Mouse (Mus musculus): ENCODE data around the gene Tent5c. TPM values are rescaled to one million over a fixed set of nuclear protein-coding genes. Genes with fewer than 3 reads are reported as not detected.

The Tent5c gene
- polyA plus RNA-seq, 1 experiment: 0.13 TPM

DNA sequence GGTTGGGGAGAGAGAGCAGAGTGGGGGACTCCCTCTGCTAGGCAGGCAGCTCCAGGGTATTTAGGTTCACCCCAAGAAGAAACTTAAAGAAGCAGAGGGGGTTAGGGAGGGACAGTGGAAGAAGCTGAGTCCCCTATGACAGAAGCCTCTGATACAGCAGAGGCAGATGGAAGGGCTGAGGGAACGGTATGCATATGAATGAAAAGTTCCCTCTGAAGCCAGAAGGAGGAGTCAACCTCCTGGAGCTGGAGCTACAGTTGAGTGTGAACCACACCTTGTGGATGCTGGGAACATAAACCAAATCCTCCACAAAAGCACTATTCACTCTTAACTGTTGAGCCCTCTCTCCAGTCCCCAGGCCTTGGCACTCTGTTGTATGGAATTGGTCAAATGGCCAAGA, 32.5 kb upstream of the Tent5c start:
- H3ac ChIP-seq (ENCODE audit: control insufficient read depth, insufficient read length): no peak overlapping the region
- no peaks in the 10 kb centered on the region for H3K27me3 ChIP-seq (ENCODE audit: control insufficient read depth, insufficient read depth, insufficient read length)
- TF ChIP-seq MYOG (IDR thresholded peaks at IDR 0.05; ENCODE audit: control insufficient read depth in 1 of 3, insufficient read depth in 1 of 3, insufficient read length in 2 of 3, low read depth in 2 of 3) (no peak), REST (IDR thresholded peaks at IDR 0.05; ENCODE audit: insufficient read depth, insufficient read length) (no peak), E2F4 (IDR thresholded peaks at IDR 0.05; ENCODE audit: insufficient read depth) (no peak), TCF3 (IDR thresholded peaks at IDR 0.05; ENCODE audit: insufficient read length, low read depth) (no peak), POLR2AphosphoS2 (IDR thresholded peaks at IDR 0.05; ENCODE audit: insufficient read length, low read depth) (no peak), TCF12 (IDR thresholded peaks at IDR 0.05; ENCODE audit: insufficient read depth, poor library complexity, severe bottlenecking) (no peak), SRF (IDR thresholded peaks at IDR 0.05; ENCODE audit: control insufficient read depth, insufficient read length, low read depth) (no peak), POLR2A (IDR thresholded peaks at IDR 0.05; ENCODE audit: insufficient read length, low read depth) (no peak), CEBPB (IDR thresholded peaks at IDR 0.05; ENCODE audit: insufficient read depth, poor library complexity, severe bottlenecking) (no peak), MYOD1 (IDR thresholded peaks at IDR 0.05; ENCODE audit: control insufficient read depth in 1 of 3, insufficient read length in 2 of 3, low read depth in 2 of 3) (no peak), USF1 (IDR thresholded peaks at IDR 0.05; ENCODE audit: low read depth) (no peak)
- H3K4me3 ChIP-seq: no peak overlapping the region
- no peaks in the 10 kb centered on the region for H3K36me3 ChIP-seq (ENCODE audit: control insufficient read depth, insufficient read depth)
- no peak overlapping the region for H3K4me2 ChIP-seq (ENCODE audit: low read depth)
- H3K79me2 ChIP-seq (ENCODE audit: control insufficient read depth, insufficient read depth): no peaks in the 10 kb centered on the region

DNA sequence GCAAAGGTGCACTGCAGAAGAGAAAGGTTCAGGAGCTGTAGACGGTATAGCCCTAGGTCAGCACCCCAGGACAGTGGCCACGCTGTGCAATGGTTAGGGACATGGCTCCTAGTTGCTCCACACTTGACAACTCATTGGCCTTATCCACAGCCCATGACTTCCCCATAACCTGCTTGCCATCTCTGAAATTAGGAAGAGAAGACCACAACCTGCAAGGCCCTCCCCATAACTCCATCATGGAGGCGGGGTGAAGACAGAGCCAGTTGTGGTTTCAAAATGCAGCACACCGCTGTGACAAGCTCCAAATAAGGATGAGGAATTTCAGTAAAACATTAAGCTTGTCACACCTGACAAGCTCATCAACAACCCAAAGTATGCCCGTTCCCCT, 26.6 kb upstream of the Tent5c start:
- Histone ChIP-seq H3K27me3 (ENCODE audit: control insufficient read depth, insufficient read depth, insufficient read length) (no peaks in the 10 kb centered on the region), H3K4me3 (no peak overlapping the region), H3ac (ENCODE audit: control insufficient read depth, insufficient read length) (no peak overlapping the region), H3K4me2 (ENCODE audit: low read depth) (no peak overlapping the region), H3K36me3 (ENCODE audit: control insufficient read depth, insufficient read depth) (no peaks in the 10 kb centered on the region), H3K79me2 (ENCODE audit: control insufficient read depth, insufficient read depth) (no peaks in the 10 kb centered on the region)
- TF ChIP-seq USF1 (IDR thresholded peaks at IDR 0.05; ENCODE audit: low read depth) (no peak), REST (IDR thresholded peaks at IDR 0.05; ENCODE audit: insufficient read depth, insufficient read length) (no peak)

DNA sequence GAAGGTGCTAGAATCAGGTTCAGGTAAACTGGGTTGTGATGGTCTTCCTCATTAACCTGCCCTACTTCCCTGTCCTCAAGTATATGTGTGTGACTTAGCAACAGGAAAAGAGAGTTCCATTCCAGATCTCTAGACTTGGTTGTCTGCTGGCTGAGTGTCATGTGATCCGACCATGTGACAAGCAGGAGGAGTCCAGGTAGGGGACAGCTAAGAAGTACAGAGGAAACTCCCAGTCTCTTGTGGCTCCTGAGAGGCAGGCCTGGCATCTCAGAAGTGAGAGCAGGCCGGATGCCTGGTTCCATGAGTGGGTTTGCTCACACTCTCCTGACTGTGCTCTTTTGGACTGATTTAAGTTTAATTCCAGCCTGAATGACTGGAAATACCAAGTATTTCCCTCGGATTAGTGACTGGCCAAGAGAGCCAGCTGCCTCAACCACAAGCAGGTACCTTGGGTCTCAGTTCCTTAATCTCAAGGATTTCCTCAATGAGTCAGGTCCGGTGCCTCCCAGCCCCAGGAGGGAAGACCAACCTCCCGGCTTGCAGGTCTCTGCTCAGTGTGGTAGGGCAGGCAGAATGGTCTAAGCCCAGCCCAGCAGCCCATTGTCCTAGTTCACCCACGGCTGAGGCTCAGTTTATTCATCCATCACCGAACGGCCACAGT, 26.1 kb upstream of the Tent5c start:
- H3K27me3 ChIP-seq (ENCODE audit: control insufficient read depth, insufficient read depth, insufficient read length): no peaks in the 10 kb centered on the region
- no peaks in the 10 kb centered on the region for H3K36me3 ChIP-seq (ENCODE audit: control insufficient read depth, insufficient read depth)
- TF ChIP-seq MAX (IDR thresholded peaks at IDR 0.05; ENCODE audit: low read depth) (no peak), TCF12 (IDR thresholded peaks at IDR 0.05; ENCODE audit: insufficient read depth, poor library complexity, severe bottlenecking) (no peak), POLR2A (IDR thresholded peaks at IDR 0.05; ENCODE audit: insufficient read length, low read depth) (no peak), SRF (IDR thresholded peaks at IDR 0.05; ENCODE audit: control insufficient read depth, insufficient read length, low read depth) (no peak), TCF3 (IDR thresholded peaks at IDR 0.05; ENCODE audit: insufficient read length, low read depth) (no peak), REST (IDR thresholded peaks at IDR 0.05; ENCODE audit: insufficient read depth, insufficient read length) (no peak), MYOG (IDR thresholded peaks at IDR 0.05; ENCODE audit: control insufficient read depth in 1 of 3, insufficient read depth in 1 of 3, insufficient read length in 2 of 3, low read depth in 2 of 3) (no peak), MYOD1 (IDR thresholded peaks at IDR 0.05; ENCODE audit: control insufficient read depth in 1 of 3, insufficient read length in 2 of 3, low read depth in 2 of 3) (no peak), E2F4 (IDR thresholded peaks at IDR 0.05; ENCODE audit: insufficient read depth) (no peak), POLR2AphosphoS2 (IDR thresholded peaks at IDR 0.05; ENCODE audit: insufficient read length, low read depth) (no peak), CEBPB (IDR thresholded peaks at IDR 0.05; ENCODE audit: insufficient read depth, poor library complexity, severe bottlenecking) (no peak), USF1 (IDR thresholded peaks at IDR 0.05; ENCODE audit: low read depth) (no peak)
- no peak overlapping the region for H3K4me3 ChIP-seq
- no peak overlapping the region for H3ac ChIP-seq (ENCODE audit: control insufficient read depth, insufficient read length)
- no peaks in the 10 kb centered on the region for H3K79me2 ChIP-seq (ENCODE audit: control insufficient read depth, insufficient read depth)
- no peak overlapping the region for H3K4me2 ChIP-seq (ENCODE audit: low read depth)

DNA sequence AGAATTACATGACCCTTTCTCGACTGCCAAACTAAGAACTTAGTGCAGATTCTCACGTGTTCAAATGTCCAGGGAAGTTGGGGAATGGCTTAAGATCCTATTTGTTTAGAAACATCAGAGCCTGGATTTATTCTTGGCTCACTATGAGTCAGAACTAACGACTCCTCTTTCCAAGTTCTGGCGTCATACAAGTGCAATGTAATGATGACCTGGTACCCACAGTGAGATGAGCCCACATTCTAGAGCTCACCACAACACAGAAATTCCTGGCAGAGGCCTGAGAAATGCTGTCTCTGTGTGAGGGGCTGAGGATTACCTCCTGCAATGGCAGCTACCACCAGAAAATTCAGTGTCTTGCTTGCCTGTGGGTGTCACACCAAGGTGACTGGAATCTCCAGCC, 18.1 kb upstream of the Tent5c start:
- H3K4me3 ChIP-seq: no peak overlapping the region
- TF ChIP-seq E2F4 (IDR thresholded peaks at IDR 0.05; ENCODE audit: insufficient read depth): no peak
- TF ChIP-seq CEBPB (IDR thresholded peaks at IDR 0.05; ENCODE audit: insufficient read depth, poor library complexity, severe bottlenecking): peak; percentile 61
- TF ChIP-seq POLR2AphosphoS2 (IDR thresholded peaks at IDR 0.05; ENCODE audit: insufficient read length, low read depth): no peak
- TF ChIP-seq POLR2A (IDR thresholded peaks at IDR 0.05; ENCODE audit: insufficient read length, low read depth): no peak
- no peak for TF ChIP-seq MAX (IDR thresholded peaks at IDR 0.05; ENCODE audit: low read depth)
- no peak for TF ChIP-seq REST (IDR thresholded peaks at IDR 0.05; ENCODE audit: insufficient read depth, insufficient read length)
- TF ChIP-seq USF1 (IDR thresholded peaks at IDR 0.05; ENCODE audit: low read depth): no peak
- H3K4me2 ChIP-seq (ENCODE audit: low read depth): no peak overlapping the region

DNA sequence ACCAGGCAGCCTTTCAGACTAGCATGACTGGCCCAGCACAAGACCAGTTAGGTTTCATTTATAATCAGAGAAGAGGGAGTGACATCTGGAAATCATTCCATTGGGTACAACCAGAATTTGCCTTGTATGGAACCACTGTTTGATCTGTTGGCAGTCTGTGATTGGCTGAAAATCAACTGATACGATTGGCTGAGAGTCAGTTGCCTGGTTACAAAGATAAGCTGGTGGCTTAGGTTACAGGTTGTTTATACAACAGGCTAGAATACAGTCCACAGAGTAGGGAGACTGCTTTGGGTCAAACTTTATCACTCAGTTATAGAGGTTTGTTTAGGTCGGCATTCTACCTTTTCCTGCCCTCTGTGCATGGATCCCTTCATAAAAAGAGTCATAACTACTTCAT, 17.6 kb upstream of the Tent5c start:
- no peak overlapping the region for H3K4me3 ChIP-seq
- H3K4me2 ChIP-seq (ENCODE audit: low read depth): peak overlapping the region; percentile 0
- H3K36me3 ChIP-seq (ENCODE audit: control insufficient read depth, insufficient read depth): no peaks in the 10 kb centered on the region
- H3K27me3 ChIP-seq (ENCODE audit: control insufficient read depth, insufficient read depth, insufficient read length): no peaks in the 10 kb centered on the region
- TF ChIP-seq POLR2A (IDR thresholded peaks at IDR 0.05; ENCODE audit: insufficient read length, low read depth) (no peak), MYOG (IDR thresholded peaks at IDR 0.05; ENCODE audit: control insufficient read depth in 1 of 3, insufficient read depth in 1 of 3, insufficient read length in 2 of 3, low read depth in 2 of 3) (no peak), SRF (IDR thresholded peaks at IDR 0.05; ENCODE audit: control insufficient read depth, insufficient read length, low read depth) (no peak), E2F4 (IDR thresholded peaks at IDR 0.05; ENCODE audit: insufficient read depth) (no peak), MAX (IDR thresholded peaks at IDR 0.05; ENCODE audit: low read depth) (no peak), TCF3 (IDR thresholded peaks at IDR 0.05; ENCODE audit: insufficient read length, low read depth) (no peak), USF1 (IDR thresholded peaks at IDR 0.05; ENCODE audit: low read depth) (no peak), POLR2AphosphoS2 (IDR thresholded peaks at IDR 0.05; ENCODE audit: insufficient read length, low read depth) (no peak), TCF12 (IDR thresholded peaks at IDR 0.05; ENCODE audit: insufficient read depth, poor library complexity, severe bottlenecking) (no peak), REST (IDR thresholded peaks at IDR 0.05; ENCODE audit: insufficient read depth, insufficient read length) (no peak), MYOD1 (IDR thresholded peaks at IDR 0.05; ENCODE audit: control insufficient read depth in 1 of 3, insufficient read length in 2 of 3, low read depth in 2 of 3) (no peak), CEBPB (IDR thresholded peaks at IDR 0.05; ENCODE audit: insufficient read depth, poor library complexity, severe bottlenecking) (no peak)
- no peak overlapping the region for H3ac ChIP-seq (ENCODE audit: control insufficient read depth, insufficient read length)
- H3K79me2 ChIP-seq (ENCODE audit: control insufficient read depth, insufficient read depth): no peaks in the 10 kb centered on the region

More for the DNA sequence above, 18.1 kb upstream of the Tent5c start:
- Histone ChIP-seq H3K79me2 (ENCODE audit: control insufficient read depth, insufficient read depth) (no peaks in the 10 kb centered on the region), H3ac (ENCODE audit: control insufficient read depth, insufficient read length) (no peak overlapping the region), H3K36me3 (ENCODE audit: control insufficient read depth, insufficient read depth) (no peaks in the 10 kb centered on the region), H3K27me3 (ENCODE audit: control insufficient read depth, insufficient read depth, insufficient read length) (no peaks in the 10 kb centered on the region)
